Mouse (Mus musculus) layer of hippocampus, adult 9-11 months (tissue): ENCODE data around the gene Agap2.

ENCODE experiments used
- DNase-seq: peaks from one replicate; pipeline ENCODE4 v3.0.0; 2022

Gene Agap2

DNA sequence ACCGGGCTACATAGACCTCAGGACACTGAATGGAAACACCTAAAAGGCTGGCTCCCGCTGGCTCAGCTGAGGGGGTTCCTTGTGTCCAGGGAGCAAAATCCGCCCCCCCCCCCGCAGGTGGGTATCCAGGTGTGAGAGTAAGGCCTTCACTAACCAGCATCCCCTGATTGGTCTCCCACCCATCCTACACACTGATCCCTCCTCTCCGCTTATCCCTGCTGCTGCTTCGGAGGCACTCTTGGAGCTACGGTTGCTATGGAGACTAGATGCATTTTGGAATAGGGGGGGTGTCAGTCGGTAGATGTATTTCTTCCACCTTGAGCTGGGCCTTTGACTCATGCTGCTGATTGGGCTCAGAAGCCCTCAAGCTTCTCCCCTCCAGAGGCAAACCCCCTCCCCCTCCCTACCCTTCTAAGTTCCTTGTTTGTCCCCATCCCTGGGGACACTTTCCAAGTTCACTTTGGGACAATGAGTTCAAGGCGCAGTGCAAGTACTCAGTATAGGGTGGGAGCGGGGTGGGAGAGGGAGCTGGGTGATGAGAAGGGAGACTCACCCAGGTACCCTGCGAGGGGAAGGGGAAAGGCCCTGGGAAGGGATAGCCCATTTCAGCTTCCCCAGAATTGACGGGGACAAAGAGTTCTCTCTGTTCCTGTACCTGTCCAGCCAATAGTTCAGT lies 3.1 kb downstream of the Agap2 start:
- peak; percentile 83 for DNase-seq

- no peak for DNase-seq
These were observed 3.8 kb downstream of the Agap2 start for GRCm38 (mm10) chr10:127078677-127079575.

GRCm38 (mm10) chr10:127079665-127080391 lies 4.7 kb downstream of the Agap2 start:
- DNase-seq = no peak

- no peak for DNase-seq
These were observed 6.1 kb downstream of the Agap2 start for GRCm38 (mm10) chr10:127080901-127081780.

DNA sequence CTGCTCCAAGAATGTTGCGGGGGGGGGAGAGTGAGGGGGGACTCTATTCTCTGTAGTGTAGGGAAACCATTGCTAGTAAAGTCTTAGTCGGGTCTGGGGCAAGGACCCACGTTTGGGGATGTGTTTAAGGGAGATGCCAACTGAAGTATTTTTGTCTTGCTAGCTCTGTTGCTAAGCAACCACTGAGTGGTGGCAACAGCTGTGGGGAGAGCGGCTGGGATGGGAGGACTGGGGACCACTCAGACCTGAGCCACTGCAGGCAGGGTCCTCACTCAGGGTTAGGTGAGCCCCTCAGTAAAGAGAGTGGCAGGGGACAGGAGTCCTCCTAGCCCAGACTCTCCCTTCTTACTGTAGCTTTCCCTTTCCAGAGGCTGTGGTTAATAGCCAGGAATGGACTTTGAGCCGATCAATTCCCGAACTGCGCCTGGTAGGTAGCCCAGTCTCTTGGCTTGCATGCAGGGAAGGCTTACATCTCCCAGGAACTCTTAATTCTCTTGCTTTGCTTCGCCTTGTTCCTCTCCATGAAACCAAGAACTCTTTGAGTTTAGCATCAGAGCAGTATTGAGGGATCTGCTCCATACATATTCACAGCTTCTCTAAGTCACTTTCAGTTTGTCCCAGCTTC lies 7.0 kb downstream of the Agap2 start:
- DNase-seq = no peak

- no peak for DNase-seq
These were observed 8.3 kb downstream of the Agap2 start for GRCm38 (mm10) chr10:127083292-127083914.

DNA sequence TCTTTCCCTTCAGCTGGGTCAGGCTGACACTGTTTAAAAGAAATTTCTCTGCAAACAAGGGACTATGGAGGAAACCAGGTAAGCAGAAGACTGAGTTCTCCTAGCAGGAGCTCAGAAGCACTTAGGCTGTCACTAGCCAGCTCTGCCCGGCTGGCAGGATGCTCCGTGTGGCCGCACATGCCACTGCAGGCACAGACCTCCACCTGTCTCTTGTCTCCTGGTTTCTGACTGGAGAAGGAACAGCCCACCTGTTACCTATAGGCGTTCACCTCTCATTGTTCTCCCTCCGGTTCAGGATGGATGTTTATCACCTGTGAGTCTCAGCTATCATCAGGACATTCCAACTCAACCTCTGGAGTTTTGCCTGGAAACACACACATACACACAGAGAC lies 8.8 kb downstream of the Agap2 start:
- no peak for DNase-seq

- DNase-seq = no peak
These were observed 10.0 kb downstream of the Agap2 start for GRCm38 (mm10) chr10:127085052-127085451.

DNA sequence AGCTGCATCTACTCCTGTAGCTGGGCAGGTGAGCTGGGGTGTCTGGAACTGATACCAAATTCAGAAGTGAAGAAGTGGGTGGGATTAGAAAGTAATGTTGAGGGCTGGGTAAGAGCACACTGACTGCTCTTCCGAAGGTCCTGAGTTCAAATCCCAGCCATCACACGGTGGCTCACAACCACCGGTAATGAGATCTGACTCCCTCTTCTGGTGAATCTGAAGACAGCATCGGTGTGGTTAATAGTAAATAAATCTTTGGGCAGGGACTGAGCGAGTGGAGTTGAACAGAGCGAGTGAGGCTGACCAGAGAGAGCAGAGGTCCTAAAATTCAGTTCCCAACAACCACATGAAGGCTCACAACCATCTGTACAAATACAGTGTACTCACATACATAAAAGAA lies 10.5 kb downstream of the Agap2 start:
- no peak for DNase-seq

DNA sequence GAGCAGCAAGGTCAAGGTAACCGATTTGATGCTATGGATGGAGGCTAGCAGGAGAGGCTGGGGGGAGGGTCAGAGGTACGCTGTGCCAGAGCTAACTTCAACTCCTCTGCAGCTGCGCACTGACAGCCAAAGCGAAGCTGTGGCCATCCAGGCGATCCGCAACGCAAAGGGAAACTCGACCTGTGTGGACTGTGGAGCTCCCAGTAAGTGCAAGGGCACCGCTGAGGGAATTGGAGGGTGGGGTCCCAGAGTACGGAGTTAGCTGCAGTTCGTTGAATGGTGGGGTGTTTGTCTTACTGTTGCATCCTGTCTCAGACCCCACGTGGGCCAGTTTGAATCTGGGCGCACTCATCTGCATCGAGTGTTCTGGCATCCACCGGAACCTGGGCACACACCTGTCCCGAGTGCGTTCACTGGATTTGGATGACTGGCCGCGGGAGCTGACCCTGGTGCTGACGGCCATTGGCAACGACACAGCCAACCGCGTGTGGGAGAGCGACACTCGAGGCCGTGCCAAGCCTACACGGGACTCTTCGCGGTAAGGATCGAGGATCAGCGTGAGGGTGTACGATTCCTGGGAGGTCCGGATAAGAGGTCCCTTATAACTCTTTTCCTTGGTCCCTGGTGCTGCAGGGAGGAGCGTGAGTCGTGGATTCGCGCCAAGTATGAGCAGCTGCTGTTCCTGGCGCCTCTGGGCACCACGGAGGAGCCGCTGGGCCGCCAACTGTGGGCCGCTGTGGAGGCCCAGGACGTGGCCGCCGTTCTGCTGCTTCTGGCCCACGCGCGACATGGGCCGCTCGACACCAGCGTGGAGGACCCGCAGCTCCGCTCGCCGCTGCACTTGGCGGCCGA lies 15.7 kb downstream of the Agap2 start:
- no peak for DNase-seq

DNA sequence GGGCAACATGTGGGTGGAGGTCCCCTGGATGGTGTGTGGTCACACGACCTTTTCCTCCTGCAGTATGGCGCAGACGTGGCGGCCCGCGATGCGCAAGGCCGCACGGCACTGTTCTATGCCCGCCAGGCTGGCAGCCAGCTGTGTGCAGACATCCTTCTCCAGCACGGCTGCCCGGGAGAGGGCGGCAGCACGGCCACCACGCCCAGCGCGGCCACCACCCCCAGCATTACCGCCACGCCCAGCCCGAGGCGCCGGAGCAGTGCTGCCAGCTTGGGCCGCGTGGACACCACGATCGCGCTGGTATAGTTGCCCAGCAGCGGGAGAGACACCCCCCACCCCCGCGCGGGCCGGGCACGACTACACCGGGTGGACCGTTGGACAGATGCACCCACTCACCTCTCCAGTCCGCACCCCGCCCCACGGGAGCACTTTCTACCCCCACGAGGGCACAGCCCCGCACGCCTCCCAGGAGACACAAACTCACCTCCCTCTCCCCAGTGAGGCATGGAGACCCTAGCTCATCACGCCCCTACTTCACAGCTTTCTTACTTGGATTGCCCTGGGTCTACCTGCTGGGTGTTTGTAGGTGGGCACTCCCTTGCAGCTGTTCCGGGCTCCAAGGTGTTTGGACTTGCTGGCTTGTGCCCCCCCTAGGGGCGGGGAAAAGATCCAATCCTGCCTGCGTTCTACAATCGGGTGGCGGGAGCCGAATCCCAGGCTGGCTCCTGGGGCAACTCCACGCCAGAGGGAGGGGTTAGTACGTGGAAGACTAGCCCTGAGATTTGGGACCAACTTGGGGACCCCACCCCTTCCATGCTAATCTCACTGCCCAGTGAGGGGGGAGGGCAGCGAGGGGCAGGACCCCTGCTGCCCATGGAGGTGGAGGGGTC lies 16.7 kb downstream of the Agap2 start:
- DNase-seq = no peak

DNA sequence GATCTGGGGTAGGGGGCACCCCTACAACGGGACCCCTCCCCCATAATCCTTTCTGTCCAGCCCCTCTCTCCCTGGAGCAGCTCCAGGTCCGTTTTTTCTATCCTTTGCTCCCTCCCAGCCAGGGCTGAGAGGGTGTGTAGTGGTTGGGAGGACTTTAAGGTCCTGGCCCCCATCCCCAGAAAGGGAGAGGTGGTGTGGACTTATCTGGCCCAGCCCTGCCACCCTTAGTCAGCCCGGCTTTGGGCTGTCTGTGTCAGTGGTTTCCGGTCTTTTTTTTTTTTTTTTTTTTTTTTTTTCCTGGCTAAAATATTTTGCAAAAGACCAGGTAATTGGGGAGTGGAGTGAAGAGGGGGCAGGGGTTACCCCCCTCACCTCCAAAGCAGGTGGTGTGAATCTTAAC lies 17.7 kb downstream of the Agap2 start:
- DNase-seq = no peak

DNA sequence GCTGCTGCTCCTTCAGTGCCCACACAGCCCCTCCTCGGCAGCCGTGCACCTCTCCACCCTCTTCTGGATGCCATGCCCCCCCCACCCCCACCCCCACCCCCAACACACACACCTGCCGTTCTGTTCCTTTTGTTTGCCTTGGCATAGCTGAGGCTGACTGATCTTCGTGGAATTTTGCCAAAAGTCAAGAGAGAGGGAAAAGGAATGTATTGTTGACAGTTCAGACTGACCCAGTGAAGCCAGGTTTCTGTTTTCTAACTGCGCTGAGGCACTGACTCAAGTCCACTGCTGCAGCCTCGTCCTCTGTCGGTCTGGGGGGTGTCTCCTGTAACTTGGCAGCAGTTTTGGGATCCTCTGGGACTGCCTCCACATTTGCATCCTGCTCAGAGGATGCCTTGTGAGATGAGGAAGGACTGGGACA lies 19.3 kb downstream of the Agap2 start:
- no peak for DNase-seq

- DNase-seq = no peak
These were observed 23.4 kb downstream of the Agap2 start for GRCm38 (mm10) chr10:127098514-127098913.

DNA sequence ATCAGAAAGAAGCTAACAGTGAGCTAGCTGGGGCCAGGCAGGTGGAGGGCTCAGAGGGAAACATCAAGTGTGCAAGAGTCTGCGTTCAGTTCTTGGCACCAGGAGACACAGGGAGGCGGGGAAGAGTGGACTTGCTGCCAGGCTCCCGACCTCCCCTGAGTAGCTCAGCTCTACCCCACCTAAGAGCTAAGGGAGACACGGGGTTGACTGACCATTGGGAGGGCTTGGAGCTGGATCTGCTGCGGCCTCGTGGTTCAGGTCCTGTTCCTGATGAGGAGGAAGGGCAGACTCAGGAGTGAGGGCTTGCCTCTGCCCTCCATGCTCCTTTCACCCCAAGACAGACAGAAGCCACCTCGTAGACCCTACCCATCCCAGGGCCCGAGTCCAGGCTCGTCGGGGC lies 24.1 kb downstream of the Agap2 start:
- DNase-seq = no peak

- DNase-seq = no peak
These were observed 24.8 kb downstream of the Agap2 start for GRCm38 (mm10) chr10:127099868-127100267.

DNA sequence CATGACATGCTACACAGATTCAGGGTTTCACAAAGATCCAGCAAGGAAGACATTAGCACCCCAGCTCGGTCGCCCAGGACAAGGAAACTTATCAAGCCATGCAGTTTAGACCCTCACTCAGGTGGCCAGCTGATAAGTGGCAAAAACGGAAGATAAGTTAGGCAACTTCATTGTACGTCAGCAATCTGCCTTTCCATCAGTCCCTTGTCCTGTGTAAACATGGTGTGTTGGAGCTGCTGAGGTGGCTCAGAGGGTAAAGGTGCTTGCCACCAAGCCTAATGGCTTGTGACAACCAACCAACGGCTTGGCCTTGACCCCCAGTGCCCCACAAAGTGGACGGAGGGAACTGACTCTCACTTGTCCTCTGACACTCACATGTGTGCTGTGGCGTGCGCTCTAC lies 25.3 kb downstream of the Agap2 start:
- DNase-seq = no peak

DNA sequence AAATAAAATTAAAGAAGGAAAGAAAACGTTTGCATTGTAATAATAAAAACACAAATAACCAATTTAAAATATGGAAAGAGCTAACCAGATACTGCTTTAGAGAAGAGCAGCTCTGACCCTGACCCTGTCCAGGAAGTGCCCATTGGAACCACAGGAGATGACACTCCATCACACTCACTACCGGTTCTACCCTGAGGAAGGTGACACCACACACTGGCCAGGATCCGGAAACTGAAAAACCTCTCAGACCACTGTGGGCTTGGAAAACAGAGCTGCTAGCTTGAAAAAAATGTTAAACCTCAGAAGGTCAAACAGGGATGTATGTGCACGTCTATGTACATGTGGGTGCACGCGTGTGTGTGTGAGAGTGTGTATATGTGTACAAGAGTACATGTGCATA lies 26.1 kb downstream of the Agap2 start:
- DNase-seq = no peak

- no peak for DNase-seq
These were observed 28.5 kb downstream of the Agap2 start for GRCm38 (mm10) chr10:127103631-127104030.
